Mouse (Mus musculus) ES-E14 (cell line): ENCODE measurements around the gene Dusp11. TPM values are rescaled to one million over a fixed set of nuclear protein-coding genes. Genes with fewer than 3 reads are reported as not detected.
"Not testable (repeated sequence)": the region's sequence is repeated elsewhere in the genome, so short reads cannot be mapped to it uniquely, and the experiment has no call there.

Experiments
- DNase-seq: peaks from one replicate; pipeline ENCODE4 v3.0.0-alpha.2; 2013; ENCODE audit warnings: low read depth, low spot score
- H3K27ac ChIP-seq: 2 replicates; pipeline ENCODE4 v1.5.1; 2012; ENCODE audit warnings: low read depth, mild to moderate bottlenecking, low read length, moderate library complexity, mixed read lengths; ENCODE audit not compliant: poor library complexity, insufficient read depth, severe bottlenecking
- H3K36me3 ChIP-seq: 2 replicates; pipeline ENCODE4 v1.6.1; 2012; ENCODE audit warnings: mild to moderate bottlenecking, low read length, moderate library complexity, mixed read lengths; ENCODE audit not compliant: control insufficient read depth, poor library complexity, insufficient read depth, severe bottlenecking
- H3K4me1 ChIP-seq, 2 experiments: fragments of 150-350 bp in 1 of 2; sonication (generic) in 1 of 2; 2 replicates each; pipeline ENCODE4 v1.6.1; 2012; ENCODE audit warnings: low read length in 2 of 2, mild to moderate bottlenecking in 1 of 2, mixed read lengths in 1 of 2; ENCODE audit not compliant: control insufficient read depth in 2 of 2, insufficient read depth in 2 of 2, poor library complexity in 1 of 2
- H3K4me3 ChIP-seq, 2 experiments: fragments of 150-350 bp in 1 of 2; sonication (generic) in 1 of 2; 2 replicates each; pipeline ENCODE4 v1.5.1; 2012; ENCODE audit warnings: low read length in 2 of 2, low read depth in 1 of 2, mild to moderate bottlenecking in 1 of 2, mixed read lengths in 1 of 2; ENCODE audit not compliant: insufficient read depth in 1 of 2, poor library complexity in 1 of 2, severe bottlenecking in 1 of 2
- H3K9ac ChIP-seq: 2 replicates; pipeline ENCODE4 v1.6.1; 2012; ENCODE audit warnings: low read depth, mild to moderate bottlenecking, low read length, mixed read lengths; ENCODE audit not compliant: poor library complexity, insufficient read depth, severe bottlenecking
- H3K9me3 ChIP-seq: fragments of 150-350 bp; sonication (generic); 2 replicates; pipeline ENCODE4 v1.6.1; 2012; ENCODE audit warnings: low read depth, mild to moderate bottlenecking, low read length; ENCODE audit not compliant: control insufficient read depth, insufficient read depth
- CHD2 ChIP-seq: IDR thresholded peaks from 2 replicates; pipeline ENCODE4 v1.6.1; 2014; ENCODE audit warnings: mild to moderate bottlenecking, low read depth, low read length, inconsistent platforms
- HCFC1 ChIP-seq: IDR thresholded peaks from 2 replicates; pipeline ENCODE4 v1.6.1; 2012; ENCODE audit warnings: low read length, inconsistent platforms, borderline replicate concordance; ENCODE audit not compliant: insufficient read depth
- MAFK ChIP-seq: IDR thresholded peaks from 2 replicates; pipeline ENCODE4 v1.6.1; 2014; ENCODE audit warnings: mild to moderate bottlenecking, low read depth, low read length, inconsistent platforms; ENCODE audit not compliant: insufficient read depth
- ZC3H11A ChIP-seq: IDR thresholded peaks from 2 replicates; pipeline ENCODE4 v1.6.1; 2012; ENCODE audit warnings: low read depth, mild to moderate bottlenecking, inconsistent platforms, low read length, borderline replicate concordance
- ZNF384 ChIP-seq: IDR thresholded peaks from 2 replicates; pipeline ENCODE4 v1.6.1; 2012; ENCODE audit warnings: low read depth, low read length, inconsistent platforms
- in situ Hi-C, 2 experiments: fragments of 600-800 bp; cut with MboI; formaldehyde crosslinking; loops; one replicate each; pipeline ENCODE4 v1.15.1; 2025; ENCODE audit warnings: low sequenced_read_pairs in 2 of 2, inconsistent platforms in 1 of 2; ENCODE audit not compliant: unreplicated experiment in 2 of 2
- total RNA-seq: library from RNA; depleted of rRNA; stranded (reverse); fragments of 300-350 nt; gene quantifications from 2 replicates; pipeline ENCODE4 v1.2.3, GENCODE M21; 2012; rRNA removed

The Dusp11 gene
- total RNA-seq, 1 experiment, result 29.4 TPM

DNA sequence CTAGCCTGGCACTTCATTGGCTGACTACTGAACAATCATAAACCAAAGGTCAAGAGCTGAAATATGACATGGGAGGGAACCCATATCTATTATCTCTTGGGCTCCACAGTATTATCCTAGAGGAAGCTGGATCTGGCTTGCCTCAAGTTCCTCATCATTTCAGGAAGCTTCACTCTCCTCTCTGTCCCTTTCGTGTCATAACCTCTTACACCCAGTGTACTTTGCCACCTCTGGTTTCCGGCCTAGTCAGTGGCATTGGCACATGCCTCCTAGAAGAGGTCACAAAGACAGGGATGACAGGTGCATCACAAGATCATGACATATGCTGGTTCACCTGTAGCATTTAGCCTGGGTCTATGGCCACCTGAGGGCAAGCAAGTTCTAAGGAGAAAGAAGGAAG lies 59.2 kb downstream of the Dusp11 start:
- H3K4me1 ChIP-seq, result peaks cover 3 to 6% of the 10 kb centered on the region in 2 experiments; a peak in 1 of 4 replicates
- no peak for DNase-seq
- TF ChIP-seq MAFK (no peak), HCFC1 (no peak), CHD2 (no peak), ZC3H11A (no peak), ZNF384 (no peak)
- H3K9me3 ChIP-seq, result no peaks in the 10 kb centered on the region
- no peak overlapping the region for H3K4me3 ChIP-seq
- H3K9ac ChIP-seq, result no peak overlapping the region
- no peak overlapping the region for H3K27ac ChIP-seq
- 0 out of 2 replicates have a peak, but pooled peaks cover 2% of the 10 kb centered on the region for H3K36me3 ChIP-seq
- in situ Hi-C loops, result no loop called here

DNA sequence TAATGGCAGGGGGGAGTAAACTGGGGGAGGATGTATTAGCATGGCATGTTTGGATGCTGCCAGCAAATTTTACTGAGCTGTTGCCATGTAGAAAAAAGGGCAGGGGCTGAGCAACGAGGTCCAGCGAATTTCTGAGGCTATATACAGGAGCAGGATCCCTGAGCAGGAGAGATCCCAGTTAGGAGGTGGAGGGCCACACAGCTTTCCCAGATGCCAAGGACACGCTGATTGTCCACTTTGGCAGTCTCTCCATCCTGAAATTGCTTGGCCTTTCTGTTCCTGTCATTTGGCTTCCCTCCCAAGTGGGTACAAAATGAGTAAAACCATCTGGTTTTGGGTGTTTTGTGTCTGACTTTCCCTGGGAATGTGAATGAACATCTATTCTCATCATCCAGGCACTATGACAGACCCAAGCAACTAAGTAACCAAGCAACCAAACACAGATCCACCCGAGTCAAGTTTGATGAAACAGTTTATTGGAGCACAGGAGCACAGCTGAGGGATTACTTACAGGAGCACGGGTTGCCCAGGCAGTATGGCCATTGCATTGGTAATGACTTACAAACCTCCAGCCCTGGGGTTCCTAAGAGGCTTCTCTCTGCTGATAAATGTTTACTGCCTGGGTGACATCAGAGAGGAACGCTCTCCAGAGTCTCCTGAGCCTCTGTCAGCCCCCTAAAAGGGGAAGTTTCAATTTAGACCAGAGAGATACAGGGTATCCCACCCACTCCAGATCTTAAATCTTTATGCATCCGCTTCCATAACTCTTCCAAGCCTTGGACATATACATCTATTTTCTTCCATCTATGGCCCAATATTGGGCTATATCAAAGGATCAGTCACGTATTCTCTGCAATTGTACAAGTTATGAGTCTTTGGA lies 62.6 kb downstream of the Dusp11 start:
- H3K27ac ChIP-seq, DNase-seq, H3K36me3 ChIP-seq, H3K4me3 ChIP-seq, H3K9me3 ChIP-seq, H3K9ac ChIP-seq, in situ Hi-C loops, H3K4me1 ChIP-seq: not testable (repeated sequence)

DNA sequence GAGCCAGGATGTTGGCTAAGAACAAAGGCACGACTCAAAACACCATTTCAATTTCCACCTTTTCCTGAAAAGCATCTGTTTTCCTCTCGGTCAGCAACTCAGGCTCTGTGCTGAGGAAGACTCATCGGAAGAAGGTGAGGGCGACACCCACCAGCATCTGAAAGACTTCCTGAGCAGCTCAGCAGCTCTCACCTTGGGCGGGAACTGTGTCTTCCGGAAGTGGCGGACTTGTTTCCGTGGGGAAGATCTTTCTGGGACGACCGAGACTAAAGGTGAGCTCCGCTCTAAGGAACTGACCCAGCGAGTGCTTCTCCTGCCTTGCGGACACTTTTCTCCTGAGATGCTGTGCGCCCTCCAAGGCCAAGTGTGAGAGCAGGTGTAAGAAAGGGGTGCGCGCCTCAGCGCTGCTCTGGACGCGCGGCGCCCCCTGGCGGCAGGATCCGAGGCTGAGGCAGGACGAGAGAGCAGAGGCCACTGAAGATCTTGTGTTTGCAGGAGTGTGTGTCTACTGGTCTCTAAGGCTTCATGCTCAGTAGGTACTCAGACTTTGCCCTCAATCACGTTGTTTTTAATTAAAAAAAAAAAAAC lies 66.3 kb downstream of the Dusp11 start:
- H3K4me1 ChIP-seq, H3K27ac ChIP-seq, in situ Hi-C loops, H3K9ac ChIP-seq, H3K36me3 ChIP-seq, H3K9me3 ChIP-seq, DNase-seq: not testable (repeated sequence)
- H3K4me3 ChIP-seq, result peak overlapping the region; percentile 3 to 34; a peak in 2 of 4 replicates

Other genes starting within 250 kb of the Dusp11 start
- gene Nat8f7, start 248.5 kb downstream of the Dusp11 start, total RNA-seq, result not detected in 2 replicates
- 0.21 TPM in 1 of 2 replicates, not detected in the other for gene Nat8f3, start 195.9 kb downstream of the Dusp11 start, total RNA-seq
- gene Nat8f6, start 140.7 kb downstream of the Dusp11 start, total RNA-seq, result not detected in 2 replicates
- gene Nat8f5, start 140.7 kb downstream of the Dusp11 start, total RNA-seq, result not detected in 2 replicates
- gene Nat8, start 129.6 kb downstream of the Dusp11 start, total RNA-seq, result not detected in 2 replicates
- gene Nat8f2, start 92.5 kb downstream of the Dusp11 start, total RNA-seq, result 1.0 and 2.1 TPM in 2 replicates
- 6.0 and 6.8 TPM in 2 replicates for gene Nat8f4, start 56.8 kb downstream of the Dusp11 start, total RNA-seq
- 17.2 and 25.3 TPM in 2 replicates for gene Tprkb, start 49.8 kb downstream of the Dusp11 start, total RNA-seq
- gene Nat8f1, start 46.0 kb downstream of the Dusp11 start, total RNA-seq, result 1.1 and 2.7 TPM in 2 replicates
- gene Figla, start 54.5 kb upstream of the Dusp11 start, total RNA-seq, result 0.58 TPM in 1 of 2 replicates, not detected in the other
- gene Add2, start 67.0 kb upstream of the Dusp11 start, total RNA-seq, result 0.74 and 2.5 TPM in 2 replicates
- 2.2 and 3.1 TPM in 2 replicates for gene Tgfa, start 233.6 kb upstream of the Dusp11 start, total RNA-seq